Mouse (Mus musculus) CH12.LX (cell line): ENCODE data around the gene Pik3ca.

Experiments
- BHLHE40 ChIP-seq: IDR thresholded peaks from 2 replicates; pipeline ENCODE4 v1.6.1; 2011; ENCODE audit warnings: mild to moderate bottlenecking, low read depth, low read length, improper control_type of control experiment
- CTCF ChIP-seq, 2 experiments: IDR thresholded peaks in 1 of 2; conservative IDR thresholded peaks in 1 of 2; 2 replicates each; pipeline ENCODE4 v1.5.1; 2011 to 2012; ENCODE audit warnings: low read depth in 2 of 2, low read length in 2 of 2, improper control_type of control experiment in 1 of 2, inconsistent platforms in 1 of 2, mild to moderate bottlenecking in 1 of 2, moderate library complexity in 1 of 2
- ZKSCAN1 ChIP-seq: IDR thresholded peaks from 2 replicates; pipeline ENCODE4 v1.6.1; 2012; ENCODE audit warnings: low read depth, inconsistent platforms, low read length, improper control_type of control experiment, borderline replicate concordance

DNA sequence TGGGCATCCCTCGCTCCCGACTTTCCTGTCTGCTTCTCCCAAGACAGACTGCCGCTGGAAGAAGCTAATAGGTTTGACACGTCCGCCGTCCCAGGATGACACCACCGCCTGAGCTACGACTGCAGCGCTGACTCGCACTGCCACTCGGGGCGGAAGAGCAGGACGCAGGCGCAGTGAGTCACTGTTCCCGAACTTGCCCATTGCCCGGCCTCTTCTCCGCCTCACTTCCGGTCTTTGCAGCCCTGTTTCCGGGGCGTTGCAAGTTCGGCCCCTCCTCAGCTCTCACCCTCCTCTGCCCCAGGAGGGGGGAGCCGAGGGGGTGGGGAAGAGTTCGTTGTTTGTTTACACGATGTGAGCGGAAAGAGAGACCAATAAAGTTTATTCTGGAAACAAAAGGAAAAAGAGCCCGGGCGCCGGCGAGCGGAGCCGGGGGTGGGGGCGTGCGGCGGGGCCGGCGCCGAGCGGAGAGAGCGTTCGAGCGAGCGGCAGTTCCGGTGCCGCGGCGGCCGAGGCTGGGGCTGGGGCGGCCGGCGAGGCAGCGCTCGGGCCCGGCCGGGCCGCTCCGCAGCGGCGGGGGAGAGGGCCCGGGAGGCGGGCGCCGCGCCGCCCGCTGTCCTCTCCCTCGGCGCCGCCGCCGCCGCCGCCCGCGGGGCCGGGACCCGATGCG lies 544 bp upstream of the Pik3ca start:
- TF ChIP-seq BHLHE40 (peak; percentile 45; the same call in 1 of the 2 replicates), ZKSCAN1 (no peak), CTCF (conservative IDR thresholded peaks at IDR 0.05 in 1 of 2, IDR thresholded peaks at IDR 0.05 in 1 of 2; ENCODE audit: low read depth in 2 of 2, low read length in 2 of 2) (no peak)
